8 mouse cellular contexts compared by ENCODE assay signal in the genomic region with DNA sequence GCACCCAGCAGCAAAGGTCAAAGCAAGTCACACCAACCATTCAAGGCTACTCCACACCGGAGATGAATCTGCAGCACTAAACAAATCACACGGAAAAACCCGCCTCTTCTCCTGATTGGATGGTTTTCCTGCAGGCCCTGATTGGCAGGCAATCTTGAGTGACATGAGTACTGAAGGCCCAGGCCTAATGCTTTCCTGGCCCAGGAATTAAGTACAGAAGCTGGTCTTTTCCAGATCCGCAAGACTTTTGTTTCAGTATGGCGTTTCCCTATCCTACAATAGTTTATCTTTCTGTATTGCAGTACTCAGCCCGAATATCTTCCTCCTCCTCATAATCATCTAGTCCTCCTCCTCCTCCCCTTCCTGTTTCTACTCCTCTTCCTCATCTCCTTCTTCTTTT. TPM values are rescaled to one million over a fixed set of nuclear protein-coding genes. Genes with fewer than 3 reads are reported as not detected.
A peak's percentile ranks its signal among the peaks of the same experiment; 100 is the strongest.
DNase-seq lines count a peak whose midpoint lies in the region; ATAC-seq and TF ChIP-seq lines count a peak whose summit lies in the region.
"Not testable (repeated sequence)": the region's sequence is repeated elsewhere in the genome, so short reads cannot be mapped to it uniquely, and the experiment has no call there.

TSS of gene Zfp934 (minus strand) at position 101 of the 400 bp plus-strand sequence.

- 86% methylated on average over 3 of the region's 6 CpGs for WGBS in forebrain, embryonic 11.5 days
- 78% methylated on average over 2 of the region's 6 CpGs for WGBS in heart, embryonic 14.5 days
- 91% methylated on average over 3 of the region's 6 CpGs for WGBS in limb, embryonic 12.5 days
- WGBS in midbrain, embryonic 12.5 days: 92% methylated on average over 4 of the region's 6 CpGs
- 92% methylated on average over 3 of the region's 6 CpGs for WGBS in stomach, embryonic 14.5 days

- H3K27ac ChIP-seq in bone marrow macrophage, adult 2 months (ENCODE audit: insufficient read depth, low read depth, low read length); forebrain, embryonic 11.5 days (ENCODE audit: low read depth, low read length); heart, embryonic 14.5 days (replicated peaks in 1 of 2; ENCODE audit: control insufficient read depth in 1 of 2, insufficient read depth in 1 of 2, low read depth in 2 of 2, low read length in 2 of 2); limb, embryonic 12.5 days; midbrain, embryonic 12.5 days (replicated peaks); stomach, embryonic 14.5 days (ENCODE audit: low read length): not testable (repeated sequence)

- not testable (repeated sequence) for H3K4me2 ChIP-seq in forebrain, embryonic 11.5 days (ENCODE audit: low read depth, low read length, severe bottlenecking); heart, embryonic 14.5 days (ENCODE audit: low read length); limb, embryonic 12.5 days; midbrain, embryonic 12.5 days (replicated peaks); stomach, embryonic 14.5 days (replicated peaks; ENCODE audit: low read depth, low read length)

- peak; percentile 3 for DNase-seq in 3134 (ENCODE audit: extremely low read depth, insufficient read length, low spot score)
- DNase-seq in forebrain, embryonic 11.5 days (ENCODE audit: low spot score): not testable (repeated sequence)

- H3K9ac ChIP-seq in forebrain, embryonic 11.5 days (ENCODE audit: low read length); heart, embryonic 14.5 days (ENCODE audit: low read length); limb, embryonic 12.5 days (replicated peaks); midbrain, embryonic 12.5 days (replicated peaks); stomach, embryonic 14.5 days (replicated peaks; ENCODE audit: low read depth, low read length): not testable (repeated sequence)

- not testable (repeated sequence) for TF ChIP-seq CTCF in bone marrow macrophage, adult 2 months (IDR thresholded peaks at IDR 0.05; ENCODE audit: low read depth, low read length)

- H3K4me1 ChIP-seq in bone marrow macrophage, adult 2 months (ENCODE audit: control insufficient read depth, insufficient read depth, low read length); forebrain, embryonic 11.5 days (replicated peaks; ENCODE audit: control insufficient read depth, insufficient read depth, low read length); heart, embryonic 14.5 days (ENCODE audit: control insufficient read depth in 2 of 2, insufficient read depth in 2 of 2, low read length in 2 of 2); limb, embryonic 12.5 days (replicated peaks); midbrain, embryonic 12.5 days; stomach, embryonic 14.5 days (ENCODE audit: control insufficient read depth, insufficient read depth, low read length): not testable (repeated sequence)

- not testable (repeated sequence) for ATAC-seq in forebrain, embryonic 11.5 days (replicated peaks; ENCODE audit: low FRiP score); heart, embryonic 14.5 days (ENCODE audit: insufficient number of reproducible peaks, insufficient read depth, low FRiP score, low read depth); inflammation-experienced regulatory T-cells, adult 6 months; limb, embryonic 12.5 days (ENCODE audit: insufficient number of reproducible peaks, insufficient read depth, low FRiP score, low TSS enrichment, low read depth); midbrain, embryonic 12.5 days (ENCODE audit: low FRiP score, low read depth); stomach, embryonic 14.5 days (ENCODE audit: insufficient number of reproducible peaks, insufficient read depth, low FRiP score, low read depth)

- H3K9me3 ChIP-seq in forebrain, embryonic 11.5 days (ENCODE audit: control insufficient read depth, low read length); heart, embryonic 14.5 days (ENCODE audit: control insufficient read depth, low read length); limb, embryonic 12.5 days; midbrain, embryonic 12.5 days; stomach, embryonic 14.5 days (ENCODE audit: control insufficient read depth, low read depth, low read length): not testable (repeated sequence)

- H3K36me3 ChIP-seq in forebrain, embryonic 11.5 days (ENCODE audit: control insufficient read depth, insufficient read depth, low read length); heart, embryonic 14.5 days (ENCODE audit: control insufficient read depth, insufficient read depth, low read length); limb, embryonic 12.5 days; midbrain, embryonic 12.5 days; stomach, embryonic 14.5 days (ENCODE audit: control insufficient read depth, insufficient read depth, low read length): not testable (repeated sequence)

- not testable (repeated sequence) for H3K4me3 ChIP-seq in bone marrow macrophage, adult 2 months (ENCODE audit: insufficient read depth, low read length); forebrain, embryonic 11.5 days (ENCODE audit: low read depth, low read length); heart, embryonic 14.5 days (ENCODE audit: control insufficient read depth in 1 of 2, insufficient read depth in 1 of 2, low read depth in 1 of 2, low read length in 2 of 2); limb, embryonic 12.5 days (replicated peaks); midbrain, embryonic 12.5 days; stomach, embryonic 14.5 days (ENCODE audit: low read depth, low read length)

- not testable (repeated sequence) for TF ChIP-seq POLR2A in bone marrow macrophage, adult 2 months (IDR thresholded peaks at IDR 0.05; ENCODE audit: borderline replicate concordance, low read depth, low read length)

- not testable (repeated sequence) for H3K27me3 ChIP-seq in forebrain, embryonic 11.5 days (ENCODE audit: control insufficient read depth, insufficient read depth, low read length); heart, embryonic 14.5 days (ENCODE audit: control insufficient read depth, insufficient read depth, low read length); limb, embryonic 12.5 days; midbrain, embryonic 12.5 days; stomach, embryonic 14.5 days (ENCODE audit: control insufficient read depth, insufficient read depth, low read length)

RNA-seq across cellular contexts. Expression of gene Zfp934, which starts in this region (rescaled TPM):
- polyA plus RNA-seq in bone marrow macrophage, adult 2 months (2012; ENCODE audit: insufficient read depth, insufficient read length, missing spikeins): 10.2 and 11.2 TPM in 2 replicates
- 20.6 and 21.3 TPM in 2 replicates for polyA plus RNA-seq in forebrain, embryonic 11.5 days (2014; fragmentation: Nextera tagmentation; extraction: Ambion mirVana)
- 13.8 and 14.3 TPM in 2 replicates for polyA plus RNA-seq in heart, embryonic 14.5 days (2014; fragmentation: Nextera tagmentation; extraction: Ambion mirVana)
- polyA plus RNA-seq in inflammation-experienced regulatory T-cells, adult 6 months (2017; shearing (Covaris generic)): 10 to 100 TPM; 11.0 to 12.3 (median 12.2) TPM
- 28.6 and 29.8 TPM in 2 replicates for polyA plus RNA-seq in limb, embryonic 12.5 days (2016; fragmentation: Nextera tagmentation; extraction: Ambion mirVana)
- polyA plus RNA-seq in midbrain, embryonic 12.5 days (2016; fragmentation: Nextera tagmentation; extraction: Ambion mirVana): 18.9 TPM in 2 replicates
- 20.3 and 25.0 TPM in 2 replicates for polyA plus RNA-seq in stomach, embryonic 14.5 days (2014; fragmentation: Nextera tagmentation; extraction: Ambion mirVana)
